Mouse (Mus musculus) thymus, postnatal 36 days (tissue): ENCODE data around the gene Tmem201.

Experiments used
- DNase-seq, 2 experiments: peaks; one replicate each; pipeline ENCODE4 v3.0.0; 2022; ENCODE audit warnings: mixed read lengths in 2 of 2

Tmem201 gene

DNA sequence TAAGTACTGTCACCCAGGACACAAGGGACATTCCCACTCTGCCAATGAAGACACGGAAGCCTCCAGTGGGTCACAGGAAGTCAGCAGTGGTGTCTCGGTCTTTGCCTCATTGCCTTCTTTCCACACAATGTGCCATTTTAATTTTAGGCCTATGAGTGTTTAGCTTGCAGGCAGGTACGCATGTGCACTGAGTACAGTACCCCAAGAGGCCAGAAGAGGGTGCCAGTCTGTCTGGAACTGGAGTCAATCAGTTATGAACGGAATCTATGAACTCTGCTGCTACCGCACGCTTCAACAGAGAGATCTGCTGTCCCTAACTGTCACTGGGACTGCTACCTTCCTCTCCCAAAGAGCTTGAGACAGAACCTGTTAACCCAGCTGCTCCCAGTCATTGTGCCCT is 18.2 kb downstream of the Tmem201 start:
- DNase-seq = peak; percentile 31 to 33

DNA sequence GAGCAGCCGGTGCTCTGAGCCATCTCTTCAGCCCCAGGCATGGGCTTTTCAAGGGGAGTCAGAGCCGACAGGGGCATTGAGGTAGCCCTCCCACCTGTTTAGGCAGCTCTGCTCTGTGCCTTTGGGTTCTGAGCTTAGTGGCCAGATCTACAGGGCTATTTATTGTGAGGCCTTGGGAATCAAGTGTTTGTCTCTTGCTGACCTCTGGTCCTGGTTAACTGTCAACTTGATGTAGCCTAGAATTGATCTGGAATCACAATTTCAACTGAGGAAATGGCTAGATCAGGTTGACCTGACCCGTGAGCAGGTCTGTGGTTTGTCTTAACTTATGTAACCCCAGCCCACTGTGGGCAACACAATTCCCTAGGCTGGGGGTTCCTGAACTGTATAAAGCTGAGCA is 23.3 kb downstream of the Tmem201 start:
- no peak for DNase-seq

GRCm38 (mm10) chr4:149711955-149712354 is 25.9 kb downstream of the Tmem201 start:
- peak; percentile 38 to 39 for DNase-seq

DNA sequence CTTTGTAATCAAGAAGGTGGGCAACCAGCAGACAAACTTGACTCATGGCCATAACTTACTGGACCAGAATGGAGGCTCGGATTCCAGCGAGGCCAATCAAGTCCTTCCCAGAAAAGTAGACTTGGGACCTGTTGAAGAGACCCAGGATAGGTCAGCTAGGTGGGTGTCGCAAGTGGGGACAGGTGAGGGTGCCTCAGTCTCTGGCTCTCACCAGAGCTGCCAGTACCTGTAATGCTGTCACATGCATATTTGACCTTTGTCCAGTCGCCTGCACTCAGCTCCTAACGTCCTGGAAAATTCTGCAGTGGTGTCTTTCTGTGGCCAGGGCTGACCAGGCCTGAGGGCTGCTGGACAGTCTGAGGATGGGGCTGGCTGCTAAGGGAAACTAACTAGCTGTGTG is 26.4 kb downstream of the Tmem201 start:
- no peak for DNase-seq

GRCm38 (mm10) chr4:149710510-149710909 is 27.3 kb downstream of the Tmem201 start:
- DNase-seq = peak; percentile 67 to 80

DNA sequence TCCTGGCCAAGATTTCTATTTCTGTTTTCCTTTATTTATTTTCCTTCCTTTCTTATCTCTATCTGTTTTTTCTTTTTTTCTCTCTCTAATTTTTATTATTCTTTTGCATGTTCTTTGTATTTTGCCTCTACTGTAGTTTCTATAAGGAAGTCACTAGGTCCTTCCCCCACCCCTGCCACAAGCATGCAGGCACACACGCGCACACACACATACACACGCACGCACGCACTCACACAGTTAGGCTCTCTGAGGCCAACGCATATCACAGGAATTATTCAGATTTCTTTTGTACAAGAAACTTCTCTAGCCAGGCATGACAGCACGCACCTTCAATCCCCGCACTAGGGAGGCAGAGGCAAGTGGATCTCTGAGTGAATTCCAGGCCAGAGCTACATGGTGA is 31.9 kb downstream of the Tmem201 start:
- DNase-seq = peak; percentile 34 to 41

GRCm38 (mm10) chr4:149705298-149705697 is 32.5 kb downstream of the Tmem201 start:
- DNase-seq = no peak

- DNase-seq = peak; percentile 64 to 67
Measured at GRCm38 (mm10) chr4:149702210-149702979, 35.4 kb downstream of the Tmem201 start, which contains the start of gene Pik3cd. Gene Pik3cd (minus strand): TSS chr4:149702571.

DNA sequence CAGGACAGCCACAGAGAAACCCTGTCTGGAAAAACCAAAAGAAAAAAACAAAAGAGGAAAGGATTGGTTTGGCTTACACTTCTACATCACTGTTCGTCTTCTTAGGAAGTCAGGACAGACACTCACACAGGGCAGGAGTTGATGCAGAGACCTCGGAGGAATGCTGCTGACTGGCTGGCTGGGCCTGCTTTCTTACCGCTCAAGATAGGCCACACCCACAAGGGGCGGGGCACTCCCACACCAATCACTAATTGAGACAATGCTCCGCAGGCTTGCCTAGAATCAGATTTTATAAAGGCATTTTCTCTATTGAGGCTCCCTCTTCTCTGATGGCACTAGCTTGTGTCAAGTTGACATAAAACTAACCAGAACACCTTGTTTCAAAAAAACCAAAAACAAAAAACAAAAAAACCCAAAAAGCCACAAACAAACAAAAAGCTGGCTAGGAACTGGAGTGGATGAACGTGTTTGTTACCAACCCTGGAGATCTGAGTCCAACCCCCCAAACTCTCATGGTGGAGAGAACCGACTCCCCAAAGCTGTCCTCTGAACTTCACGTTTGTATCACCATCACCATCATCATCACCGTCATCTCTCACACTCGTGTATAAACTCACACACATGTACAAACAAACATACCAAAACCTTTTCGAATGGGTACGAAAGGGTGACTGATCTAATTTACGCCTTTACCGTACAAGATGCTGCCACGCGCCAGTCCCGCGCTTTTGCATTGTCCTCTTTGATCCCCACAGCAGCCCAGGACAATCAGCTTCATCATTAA is 36.2 kb downstream of the Tmem201 start:
- peak; percentile 81 to 85 for DNase-seq

GRCm38 (mm10) chr4:149699953-149700352 is 37.9 kb downstream of the Tmem201 start:
- no peak for DNase-seq

DNA sequence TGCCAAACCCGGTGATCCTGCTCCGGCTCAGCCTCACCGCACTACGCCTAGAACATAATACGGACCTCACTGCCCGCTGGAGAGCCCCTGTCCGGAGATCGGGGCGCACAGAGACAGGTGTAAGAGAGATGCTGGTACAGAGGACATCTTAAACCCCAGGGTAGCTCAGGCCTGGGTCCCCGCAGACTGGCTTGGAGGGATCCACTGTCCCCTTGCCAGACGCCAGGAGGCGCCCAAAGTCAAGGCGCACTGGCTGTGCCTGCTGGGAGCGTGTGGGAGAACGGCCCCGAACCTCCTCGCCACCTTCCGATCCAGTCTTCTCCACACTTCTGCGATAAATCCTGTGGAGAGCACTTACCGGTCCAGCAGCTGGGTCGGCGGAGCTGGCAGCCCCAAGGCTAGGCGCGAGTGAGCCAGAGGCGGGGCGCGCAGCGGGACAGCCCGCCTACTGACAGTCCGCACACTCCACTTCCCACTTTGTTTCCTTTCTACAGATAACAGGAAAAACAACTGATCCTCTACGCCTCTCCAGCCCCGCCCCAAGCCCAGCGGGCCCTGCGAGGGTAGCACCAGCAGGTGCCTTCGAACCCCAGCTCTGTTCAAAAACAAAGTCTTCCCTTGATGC is 39.5 kb downstream of the Tmem201 start:
- peak; percentile 78 to 79 for DNase-seq

DNA sequence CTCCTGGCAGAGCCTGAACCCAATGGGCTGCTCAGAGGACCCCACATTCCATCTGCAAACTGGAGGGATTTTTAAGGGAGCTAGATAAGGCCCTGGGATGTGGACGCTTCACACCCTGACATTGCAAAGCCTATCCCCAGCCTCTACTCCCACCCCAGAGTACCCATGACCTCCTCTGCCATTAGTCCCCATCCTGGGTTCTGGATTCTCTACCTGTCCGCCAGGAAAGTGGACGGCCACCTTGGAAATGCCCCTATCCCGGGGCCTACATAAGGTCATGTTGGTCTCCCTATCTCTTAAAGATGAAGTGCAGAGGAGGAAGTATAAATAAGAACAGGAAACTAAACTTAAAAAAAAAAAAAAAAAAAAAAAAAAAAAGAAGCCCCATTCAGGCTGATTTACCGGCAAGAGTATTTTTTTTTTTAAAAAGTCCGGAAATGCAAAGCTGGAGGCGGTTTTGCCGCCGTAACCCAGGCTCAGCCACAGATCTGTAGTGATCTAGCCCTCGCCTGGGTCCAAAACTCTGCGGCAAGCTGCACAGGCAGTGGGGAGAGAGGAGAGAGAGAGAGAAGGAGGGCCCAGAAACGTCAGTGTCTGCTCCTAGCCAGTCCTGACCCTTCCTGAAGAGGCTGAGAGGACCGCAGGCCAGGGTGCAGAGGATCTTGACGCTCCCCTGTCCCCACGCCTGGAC is 40.2 kb downstream of the Tmem201 start:
- peak; percentile 66 to 77 for DNase-seq

DNA sequence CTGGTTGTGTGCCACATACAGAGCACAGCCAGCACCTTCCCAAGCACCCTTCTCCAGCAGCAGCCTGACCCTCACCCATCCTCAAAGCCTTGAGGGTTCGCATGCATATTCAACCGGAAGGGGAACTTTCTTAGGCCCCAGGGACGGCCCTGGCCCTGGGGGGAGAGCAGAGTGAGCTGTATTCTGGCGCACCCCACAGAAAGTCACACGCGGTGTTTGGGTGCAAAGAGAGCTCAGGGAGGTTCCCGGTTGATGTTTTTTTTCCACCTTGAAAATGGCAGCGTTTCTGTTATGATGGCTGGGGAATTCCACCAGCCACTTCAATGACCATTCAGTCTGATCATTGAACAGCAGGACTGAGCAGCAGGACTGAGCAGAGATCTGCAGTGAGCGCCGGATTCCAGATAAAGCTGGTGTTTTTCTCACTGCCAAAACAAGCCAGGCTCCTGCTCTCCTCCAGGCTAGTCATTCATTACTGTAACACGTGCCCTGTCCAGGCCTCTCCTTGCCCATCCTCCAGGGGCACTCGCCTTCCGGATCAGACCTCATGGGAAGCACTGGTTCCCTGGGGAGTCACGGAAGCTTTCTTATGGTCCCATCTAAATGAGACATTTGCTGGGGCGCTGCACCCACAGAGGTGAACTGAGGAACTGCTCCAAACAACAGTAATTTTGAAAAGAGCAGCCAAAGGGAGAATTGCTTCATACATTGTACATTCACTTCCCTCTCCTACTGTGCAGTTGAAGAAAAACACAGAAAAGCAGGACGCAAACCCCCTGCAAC is 41.5 kb downstream of the Tmem201 start:
- peak; percentile 34 to 44 for DNase-seq

DNA sequence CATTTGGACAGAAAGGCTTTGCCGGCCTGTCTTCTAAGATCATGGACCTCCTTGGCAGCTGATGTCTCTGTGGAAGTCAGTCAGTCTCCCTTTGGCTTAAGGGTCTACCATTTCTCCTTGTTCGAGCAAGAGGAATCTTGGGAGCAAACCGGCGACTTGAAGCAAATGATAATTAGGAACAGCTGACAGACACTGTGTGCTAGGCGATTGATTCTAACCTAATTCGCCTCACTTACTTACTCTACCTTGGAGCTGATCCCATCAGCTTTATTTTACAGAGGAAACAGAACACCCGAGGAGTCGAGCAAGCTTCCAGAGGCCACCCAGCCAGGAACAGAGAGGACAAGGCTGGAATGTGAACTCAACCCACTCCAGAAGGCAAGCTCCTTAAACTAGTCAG is 46.5 kb downstream of the Tmem201 start:
- DNase-seq = no peak

DNA sequence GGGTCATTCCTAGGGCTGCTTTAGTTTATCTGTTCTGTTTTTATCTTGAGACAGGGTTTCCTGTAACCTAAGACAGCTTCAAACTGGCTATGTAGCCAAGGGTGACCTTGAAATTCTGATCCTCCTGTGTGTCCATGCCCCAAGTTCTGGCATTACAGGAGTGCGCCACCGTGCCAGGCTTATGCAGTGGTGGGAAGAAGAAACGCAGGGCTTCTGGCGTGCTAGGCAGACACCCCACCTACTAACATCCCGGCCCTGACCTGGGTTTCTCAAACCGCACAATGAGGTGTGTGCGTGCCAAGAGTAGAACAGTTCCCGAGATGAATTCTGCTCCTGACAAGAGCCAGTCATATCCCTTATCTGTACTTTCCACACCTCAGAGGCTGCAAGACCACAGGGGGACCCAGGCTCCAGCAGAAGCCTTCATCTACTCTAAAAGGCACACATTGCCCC is 47.0 kb downstream of the Tmem201 start:
- no peak for DNase-seq

- no peak for DNase-seq
Measured at GRCm38 (mm10) chr4:149689822-149690700, 47.8 kb downstream of the Tmem201 start.

DNA sequence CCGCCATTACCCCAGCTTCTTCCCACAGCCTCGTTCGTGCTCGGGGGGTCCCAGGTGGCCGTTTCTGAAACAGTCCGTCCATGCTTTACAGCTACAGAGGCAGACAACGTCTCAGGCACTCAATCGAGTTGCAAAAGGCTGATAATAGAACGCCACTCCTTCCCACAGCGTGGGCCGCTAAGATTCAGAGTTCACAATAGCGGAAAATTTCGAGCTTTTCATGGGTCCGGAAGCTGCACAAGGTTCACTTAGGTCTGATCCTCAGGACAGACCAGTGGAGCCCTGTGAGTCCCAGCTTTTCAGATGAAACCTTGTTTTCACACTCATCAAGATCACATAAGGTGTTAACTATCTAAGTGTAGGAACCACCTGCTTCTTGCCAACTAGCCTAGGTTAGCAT is 49.0 kb downstream of the Tmem201 start:
- DNase-seq = no peak

GRCm38 (mm10) chr4:149684841-149685623 is 52.8 kb downstream of the Tmem201 start:
- no peak for DNase-seq

- DNase-seq = no peak
Measured at GRCm38 (mm10) chr4:149683875-149684274, 54.0 kb downstream of the Tmem201 start.
